Mouse (Mus musculus) B cell, adult 2 months (primary cell): Measurements from ENCODE around the gene Plxnc1.

ENCODE experiments used
- DNase-seq, 2 experiments: peaks; one replicate each; pipeline ENCODE4 v3.0.0; 2022

Gene Plxnc1

DNA sequence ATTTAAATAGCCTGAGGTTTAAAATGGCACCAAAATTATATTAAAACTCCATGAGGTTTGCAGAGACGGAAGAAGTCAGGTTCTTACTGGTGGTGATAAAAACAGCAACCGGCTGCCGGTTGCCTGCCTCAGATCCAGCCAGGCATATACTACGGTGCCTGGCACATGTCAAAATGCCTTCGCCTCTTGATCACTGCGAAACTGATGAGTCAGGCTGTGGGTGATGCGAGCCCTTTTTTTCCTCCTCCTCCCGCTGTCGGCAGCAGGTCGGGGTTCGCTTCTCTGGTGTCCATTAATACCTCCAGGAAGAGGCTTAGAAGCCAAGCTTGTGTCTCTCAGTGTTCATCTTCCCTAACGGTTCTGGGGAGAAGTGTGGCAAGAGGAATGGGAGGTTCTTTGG is 25.1 kb downstream of the Plxnc1 start:
- DNase-seq = peak; percentile 55 to 60

GRCm38 (mm10) chr10:94918618-94919017 is 26.0 kb downstream of the Plxnc1 start:
- DNase-seq = no peak

DNA sequence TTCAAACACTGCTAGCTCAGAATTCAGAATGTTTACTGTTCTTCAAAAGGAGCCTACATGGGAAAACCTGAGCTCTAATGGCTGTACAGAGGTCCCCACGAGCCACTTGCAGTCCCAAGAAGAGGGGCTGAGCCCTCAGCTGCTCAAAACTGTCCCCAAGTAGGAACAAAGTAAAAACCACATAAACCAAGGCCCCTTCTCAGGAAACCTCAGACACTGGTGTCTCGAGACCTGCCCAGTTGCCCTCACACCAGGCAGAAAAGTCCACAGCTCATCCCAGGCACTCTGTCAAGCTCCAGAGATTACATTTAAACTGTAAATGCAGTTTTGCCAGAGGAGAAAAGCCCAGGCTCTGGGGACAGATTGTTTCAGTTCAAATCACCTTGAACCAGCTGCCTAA is 26.6 kb downstream of the Plxnc1 start:
- DNase-seq = no peak

DNA sequence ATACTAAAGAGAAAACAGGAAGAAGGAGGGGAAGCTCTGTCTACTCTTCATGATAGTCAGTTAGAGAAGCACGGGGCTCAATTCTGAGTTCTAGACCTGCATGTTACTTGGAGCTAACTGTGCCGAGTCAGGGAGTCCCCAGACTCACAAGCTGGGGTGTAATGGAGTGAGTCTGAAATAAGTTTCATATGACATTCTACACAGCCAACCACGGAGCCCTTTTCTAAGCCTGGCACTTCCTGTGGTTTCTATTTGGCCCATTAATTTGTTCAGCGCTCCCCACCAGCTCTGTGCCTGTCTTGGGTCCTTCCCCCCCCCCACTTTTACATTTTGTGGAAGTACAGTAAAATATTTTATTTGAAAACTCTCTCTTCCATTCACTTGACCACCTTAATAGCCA is 27.3 kb downstream of the Plxnc1 start:
- peak; percentile 35 to 44 for DNase-seq

GRCm38 (mm10) chr10:94916610-94917009 is 28.0 kb downstream of the Plxnc1 start:
- no peak for DNase-seq

GRCm38 (mm10) chr10:94915746-94916145 is 28.9 kb downstream of the Plxnc1 start:
- DNase-seq = no peak

- no peak for DNase-seq
Observed at GRCm38 (mm10) chr10:94914081-94914480, 30.6 kb downstream of the Plxnc1 start.

DNA sequence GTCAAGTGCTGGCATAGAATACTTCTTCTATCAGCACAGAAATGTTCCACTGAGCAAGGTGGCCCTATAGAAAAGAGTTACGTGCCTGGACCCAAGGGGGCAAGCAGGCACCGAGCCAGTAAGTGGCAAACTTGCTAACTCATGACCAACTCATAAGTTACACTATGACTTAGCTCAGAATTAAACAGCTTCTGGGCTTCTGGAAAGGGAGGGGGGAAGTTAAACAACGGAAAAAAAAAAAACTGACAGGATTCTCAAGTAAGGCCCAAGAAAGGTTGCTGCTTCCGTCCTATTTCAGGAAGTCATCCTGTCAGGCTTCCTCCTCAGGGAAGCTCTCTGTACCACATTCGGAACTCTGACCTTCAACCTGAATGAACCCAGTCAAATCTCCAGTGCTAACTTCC is 31.3 kb downstream of the Plxnc1 start:
- DNase-seq = no peak

DNA sequence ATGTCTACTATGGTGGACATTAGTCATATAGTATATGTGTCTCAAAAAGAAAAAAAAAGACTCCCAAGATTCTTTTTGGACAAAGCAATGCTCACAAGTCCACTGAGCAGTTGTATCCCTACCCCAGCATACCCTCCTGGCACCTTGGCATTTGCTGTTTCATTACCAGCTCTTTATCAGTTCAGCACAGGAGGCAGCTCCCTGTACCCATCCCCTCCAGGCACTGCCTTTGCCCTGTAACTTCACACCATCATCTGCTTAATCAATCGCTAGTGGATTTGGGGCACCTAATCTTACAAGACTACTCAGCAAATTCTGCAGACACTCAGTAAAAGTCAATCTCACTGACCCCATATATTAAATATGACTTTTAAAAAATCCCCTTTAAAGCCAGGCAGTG is 32.1 kb downstream of the Plxnc1 start:
- no peak for DNase-seq

- no peak for DNase-seq
Observed at GRCm38 (mm10) chr10:94911102-94911501, 33.5 kb downstream of the Plxnc1 start.

DNA sequence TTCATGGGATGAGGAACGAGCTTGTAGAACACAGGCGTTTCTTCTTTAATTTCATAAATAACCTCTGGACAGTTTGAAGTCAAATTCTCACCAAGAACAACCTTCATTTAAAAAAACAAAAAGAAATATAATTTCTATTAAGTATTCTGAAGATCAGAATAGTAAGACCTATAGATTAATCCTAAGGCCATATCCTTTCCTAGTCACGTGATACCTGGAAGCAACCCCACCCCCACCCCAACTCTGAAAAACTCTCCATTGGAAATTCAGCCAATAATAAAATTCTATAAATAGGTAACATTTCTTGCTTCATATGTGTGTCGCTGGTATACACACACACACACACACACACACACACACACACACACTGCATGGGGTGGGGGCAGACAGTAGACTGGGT is 34.1 kb downstream of the Plxnc1 start:
- no peak for DNase-seq

- no peak for DNase-seq
Observed at GRCm38 (mm10) chr10:94909789-94910188, 34.8 kb downstream of the Plxnc1 start.

DNA sequence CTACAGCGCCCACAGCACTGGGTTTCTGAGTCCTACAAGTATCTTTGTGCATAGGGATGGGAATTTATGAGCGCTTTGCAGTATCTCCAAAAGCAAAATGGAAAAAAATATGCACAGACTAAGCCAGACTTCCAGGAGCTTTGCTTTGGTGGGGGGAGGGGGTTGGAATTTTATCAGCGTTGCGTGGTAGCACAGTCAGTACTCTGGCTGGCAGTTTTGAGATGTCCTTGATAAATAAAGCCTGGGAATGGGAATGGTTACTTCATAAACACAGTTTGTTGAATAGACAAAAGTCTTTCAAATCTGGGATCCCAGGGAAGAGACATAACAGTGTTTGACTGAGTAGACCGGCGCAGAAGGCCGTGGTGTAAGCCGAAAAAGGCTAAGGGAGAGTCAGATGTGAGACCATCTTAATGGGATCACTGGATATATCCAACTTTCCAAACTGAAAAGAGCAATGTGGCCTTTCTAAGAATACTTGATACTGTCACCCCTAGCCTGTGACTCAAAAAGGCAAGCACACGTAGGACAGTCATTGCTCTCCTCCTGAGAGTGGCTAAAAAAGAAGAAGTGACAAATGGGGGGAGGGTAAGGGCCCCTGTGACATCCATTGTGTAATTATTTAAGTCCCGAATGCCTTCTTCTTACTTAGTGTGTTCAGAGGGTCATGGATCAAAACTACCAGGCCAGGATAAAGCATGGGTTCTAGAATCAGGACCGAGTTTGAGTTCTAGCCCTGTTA is 35.5 kb downstream of the Plxnc1 start:
- peak; percentile 30 to 43 for DNase-seq

- no peak for DNase-seq
Observed at GRCm38 (mm10) chr10:94905689-94906473, 38.8 kb downstream of the Plxnc1 start.

GRCm38 (mm10) chr10:94905219-94905618 is 39.4 kb downstream of the Plxnc1 start:
- DNase-seq = no peak

DNA sequence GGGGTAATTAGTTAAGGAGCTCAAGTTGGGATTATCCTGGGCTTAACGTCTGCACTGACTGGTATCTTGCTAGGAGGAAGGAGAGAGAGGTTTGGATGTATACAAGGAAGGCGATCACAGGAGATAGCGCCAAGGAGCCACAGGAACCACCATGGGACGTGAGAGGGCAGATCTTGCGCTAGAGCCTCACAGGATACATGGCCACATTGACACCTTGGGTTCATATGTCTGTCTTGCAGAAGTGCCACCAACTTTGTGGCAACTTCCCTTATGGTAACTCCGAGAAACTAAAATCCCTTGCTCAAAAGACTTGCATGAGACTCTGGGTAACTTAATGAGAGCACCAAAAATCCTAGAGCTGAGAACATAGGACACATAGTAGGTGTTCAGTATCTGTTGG is 47.7 kb downstream of the Plxnc1 start:
- DNase-seq = no peak

DNA sequence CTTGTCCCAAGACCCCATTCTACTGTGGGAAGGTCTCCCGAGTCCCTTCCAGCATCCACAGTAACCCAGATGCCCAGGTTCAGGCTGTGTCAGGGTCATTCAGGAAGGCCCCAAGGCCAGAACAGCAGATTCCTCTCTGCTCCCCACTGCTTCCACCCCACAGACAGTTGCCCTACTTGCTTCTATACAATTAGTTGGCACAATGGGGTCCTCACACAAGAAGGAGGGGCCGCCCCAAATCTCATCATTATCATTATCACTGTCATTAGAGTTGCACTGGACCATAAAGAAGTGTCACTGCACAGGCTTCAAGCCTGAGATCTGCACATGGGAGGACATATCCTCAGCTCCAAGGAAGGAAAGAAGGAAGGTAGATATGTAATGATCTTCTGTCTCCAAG is 48.3 kb downstream of the Plxnc1 start:
- no peak for DNase-seq

DNA sequence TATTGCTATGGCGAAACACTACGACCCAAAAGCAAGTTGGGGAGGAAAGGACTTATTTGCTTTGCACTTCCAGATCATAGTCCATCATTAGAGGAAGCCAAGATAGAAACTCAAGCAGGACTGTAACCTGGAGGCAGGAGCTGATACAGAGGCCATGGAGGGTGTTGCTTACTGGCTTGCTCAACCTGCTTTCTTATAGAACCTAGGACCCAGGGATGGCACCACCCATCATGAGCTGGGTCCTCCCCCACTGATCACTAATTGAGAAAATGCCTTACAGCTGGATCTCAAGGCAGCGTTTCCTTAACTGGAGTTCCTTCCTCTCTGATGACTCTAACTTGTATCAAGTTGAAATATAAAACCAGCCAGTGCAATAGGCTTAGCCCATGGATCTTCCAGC is 48.8 kb downstream of the Plxnc1 start:
- no peak for DNase-seq

- DNase-seq = no peak
Observed at GRCm38 (mm10) chr10:94889735-94890134, 54.9 kb downstream of the Plxnc1 start.

- no peak for DNase-seq
Observed at GRCm38 (mm10) chr10:94883216-94883615, 61.4 kb downstream of the Plxnc1 start.

GRCm38 (mm10) chr10:94871506-94871905 is 73.1 kb downstream of the Plxnc1 start:
- no peak for DNase-seq

DNA sequence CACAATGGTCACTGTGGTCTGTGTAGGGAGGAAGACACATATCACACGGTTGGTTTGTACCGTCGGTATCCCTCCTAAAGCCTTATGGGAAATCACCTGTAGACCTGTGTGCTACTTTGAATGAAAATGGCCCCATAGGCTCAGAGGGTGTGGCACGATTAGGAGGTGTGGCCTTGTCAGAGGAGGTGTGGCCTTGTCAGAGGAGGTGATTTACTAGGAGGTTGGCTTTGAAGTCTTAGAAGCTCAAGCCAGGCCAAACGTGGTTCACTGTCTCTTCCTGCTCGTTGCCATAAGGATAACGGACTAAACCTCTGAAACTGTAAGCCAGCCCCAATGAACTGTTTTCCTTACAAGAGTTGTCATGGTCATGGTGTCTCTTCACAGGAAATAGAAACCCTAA is 73.5 kb downstream of the Plxnc1 start:
- no peak for DNase-seq

DNA sequence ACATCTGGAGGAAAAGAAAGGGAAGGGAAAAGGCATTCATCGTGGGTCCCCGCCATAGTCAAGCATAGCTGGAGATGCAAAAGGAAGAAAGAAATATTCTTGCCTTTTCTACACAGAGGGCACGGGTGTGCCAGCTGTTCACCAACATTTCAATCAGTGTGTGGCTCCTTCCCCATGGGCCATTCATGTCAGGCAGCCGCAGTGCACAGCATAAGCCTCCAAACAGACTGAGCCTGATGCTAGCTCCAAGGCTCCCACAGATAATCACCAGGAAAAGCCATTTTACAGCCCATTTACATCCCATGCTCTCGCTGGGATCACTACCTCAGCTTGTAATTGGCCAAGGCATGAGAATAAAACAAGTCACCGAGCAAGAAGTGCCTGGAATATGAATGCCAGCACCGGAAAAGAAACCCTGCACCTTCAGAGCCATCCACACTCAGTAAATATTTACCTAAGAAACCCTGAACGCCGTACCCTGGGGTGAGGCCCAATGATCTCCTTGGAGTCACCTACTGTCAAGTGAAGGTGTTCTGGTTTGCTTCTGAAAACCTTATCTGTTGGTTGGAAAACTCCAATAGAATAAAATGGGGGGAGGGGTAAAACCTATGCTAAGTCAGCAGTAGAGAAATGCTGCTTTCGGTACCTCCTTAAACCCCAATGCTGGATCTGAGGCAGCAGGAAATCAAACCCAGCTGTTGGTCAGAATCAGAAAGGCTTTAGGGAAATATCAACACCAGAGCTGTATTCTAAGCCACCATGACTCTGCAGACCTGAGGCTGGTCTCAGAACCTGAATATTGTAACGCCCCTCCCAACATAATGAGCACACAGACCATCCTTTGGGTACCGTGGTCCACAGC is 77.4 kb downstream of the Plxnc1 start:
- no peak for DNase-seq
